Mouse (Mus musculus) retina, embryonic 14.5 days (tissue): ENCODE data around the gene Pafah2.

ENCODE experiments used
- DNase-seq: peaks from one replicate; pipeline ENCODE4 v3.0.0-alpha.2; 2015; ENCODE audit warnings: low spot score

Pafah2 gene

DNA sequence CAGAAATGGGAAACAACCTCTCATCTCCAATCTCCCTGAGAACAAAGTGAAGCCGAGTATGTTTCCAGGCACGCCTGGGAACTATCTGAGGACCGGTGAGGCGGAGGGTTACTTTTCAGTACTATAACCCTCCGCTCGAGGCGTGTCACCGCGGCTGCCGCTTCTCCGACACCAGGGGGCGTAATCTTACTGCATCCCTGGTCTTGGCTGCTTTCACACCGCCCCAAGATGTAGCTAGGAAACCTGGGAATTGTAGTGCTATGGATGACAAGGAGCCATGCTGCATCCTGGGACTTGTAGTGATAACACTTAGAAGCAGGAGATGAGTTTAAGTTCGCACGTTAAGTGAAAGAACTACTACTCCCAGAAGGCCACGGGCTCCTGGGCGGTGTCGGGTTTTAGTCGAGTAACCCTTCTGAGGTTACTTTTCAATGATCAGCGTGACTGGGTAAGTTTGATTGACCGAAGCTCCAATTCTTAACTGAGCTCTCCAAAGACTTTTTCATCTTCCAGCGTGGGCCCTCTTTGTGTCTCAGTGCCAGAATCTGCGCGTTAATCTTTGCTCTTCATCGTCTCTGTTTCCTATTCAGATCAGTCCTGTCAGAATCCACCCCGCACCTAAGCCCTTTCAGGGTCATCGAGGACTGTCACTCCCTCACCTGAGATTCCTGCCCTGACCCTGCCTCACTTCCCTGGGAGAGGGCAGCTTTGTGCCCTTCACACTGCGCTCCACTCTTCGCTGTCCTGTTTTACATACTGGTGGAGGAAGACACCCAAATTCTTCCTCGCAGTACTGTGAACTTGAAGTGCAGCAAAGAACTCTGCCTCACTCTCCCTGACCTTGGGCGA is at the start of gene Pafah2:
Gene Pafah2 (plus strand): TSS at position 344 of the 849 bp plus-strand sequence.
- DNase-seq: peak; percentile 99

DNA sequence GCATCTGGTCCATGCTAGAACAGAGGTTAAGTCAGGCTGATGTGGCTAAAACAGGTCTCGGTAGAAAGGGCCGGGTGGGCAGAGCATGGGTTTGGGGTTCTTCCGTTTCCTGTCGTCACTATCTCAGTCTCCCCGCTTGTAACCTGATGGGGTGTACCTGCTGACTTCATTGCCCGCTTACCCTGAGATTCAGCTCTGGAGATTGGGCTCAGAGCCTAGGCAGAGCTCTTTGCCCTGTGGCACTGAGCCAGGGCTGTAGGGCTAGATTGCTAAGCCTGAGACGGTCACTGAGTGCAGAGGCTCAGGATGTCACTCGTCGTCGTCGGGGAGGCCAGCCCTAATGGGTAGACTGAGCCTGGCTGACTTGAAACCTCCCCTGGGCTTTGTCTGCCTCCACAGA is 48.0 kb upstream of the Pafah2 start:
- DNase-seq: no peak

- DNase-seq: no peak
Observed at GRCm38 (mm10) chr4:134348545-134348944, 47.6 kb upstream of the Pafah2 start.

- no peak for DNase-seq
Observed at GRCm38 (mm10) chr4:134349829-134350228, 46.3 kb upstream of the Pafah2 start.

DNA sequence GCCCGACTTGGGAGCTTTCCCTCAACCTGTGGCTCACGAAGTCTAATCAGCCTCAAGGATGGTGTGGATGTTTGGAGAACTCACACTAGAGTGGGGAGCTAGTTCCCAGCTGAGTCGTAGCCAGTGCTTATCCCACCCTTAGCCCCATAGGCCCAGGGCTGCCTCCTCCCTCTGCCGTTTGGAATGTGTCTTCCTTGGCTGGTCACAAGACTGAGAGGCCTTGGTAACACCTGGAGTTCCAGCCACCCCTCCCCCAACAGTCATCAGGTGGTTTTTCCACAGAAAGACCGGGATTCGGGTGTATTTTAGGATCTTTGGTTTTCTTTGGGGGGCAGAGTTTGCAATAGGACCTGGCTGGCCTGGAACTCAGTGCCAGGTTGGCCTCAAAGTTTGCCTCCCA is 45.5 kb upstream of the Pafah2 start:
- DNase-seq: no peak

GRCm38 (mm10) chr4:134351329-134352260 is 44.5 kb upstream of the Pafah2 start:
- no peak for DNase-seq

GRCm38 (mm10) chr4:134352261-134352707 is 43.8 kb upstream of the Pafah2 start:
- DNase-seq: no peak

DNA sequence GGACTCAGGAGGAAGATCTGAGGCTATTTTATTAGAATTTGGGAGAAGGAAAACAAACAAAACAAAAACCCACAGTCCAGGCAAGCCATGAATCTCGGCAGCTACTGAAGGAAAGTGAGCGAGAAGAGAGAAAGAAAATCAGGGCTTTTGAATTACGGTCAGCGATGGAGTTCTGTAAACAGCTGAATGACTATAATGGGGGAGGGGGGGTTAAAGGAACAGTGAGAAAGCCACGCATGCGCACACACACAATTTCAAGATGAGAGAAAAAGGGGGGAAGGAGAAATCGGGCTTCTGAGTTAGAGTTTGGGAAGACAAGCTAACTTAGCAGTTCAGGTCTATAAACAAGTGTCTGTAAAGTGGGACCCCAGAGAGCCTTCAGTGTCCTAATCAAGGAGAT is 43.2 kb upstream of the Pafah2 start:
- no peak for DNase-seq

DNA sequence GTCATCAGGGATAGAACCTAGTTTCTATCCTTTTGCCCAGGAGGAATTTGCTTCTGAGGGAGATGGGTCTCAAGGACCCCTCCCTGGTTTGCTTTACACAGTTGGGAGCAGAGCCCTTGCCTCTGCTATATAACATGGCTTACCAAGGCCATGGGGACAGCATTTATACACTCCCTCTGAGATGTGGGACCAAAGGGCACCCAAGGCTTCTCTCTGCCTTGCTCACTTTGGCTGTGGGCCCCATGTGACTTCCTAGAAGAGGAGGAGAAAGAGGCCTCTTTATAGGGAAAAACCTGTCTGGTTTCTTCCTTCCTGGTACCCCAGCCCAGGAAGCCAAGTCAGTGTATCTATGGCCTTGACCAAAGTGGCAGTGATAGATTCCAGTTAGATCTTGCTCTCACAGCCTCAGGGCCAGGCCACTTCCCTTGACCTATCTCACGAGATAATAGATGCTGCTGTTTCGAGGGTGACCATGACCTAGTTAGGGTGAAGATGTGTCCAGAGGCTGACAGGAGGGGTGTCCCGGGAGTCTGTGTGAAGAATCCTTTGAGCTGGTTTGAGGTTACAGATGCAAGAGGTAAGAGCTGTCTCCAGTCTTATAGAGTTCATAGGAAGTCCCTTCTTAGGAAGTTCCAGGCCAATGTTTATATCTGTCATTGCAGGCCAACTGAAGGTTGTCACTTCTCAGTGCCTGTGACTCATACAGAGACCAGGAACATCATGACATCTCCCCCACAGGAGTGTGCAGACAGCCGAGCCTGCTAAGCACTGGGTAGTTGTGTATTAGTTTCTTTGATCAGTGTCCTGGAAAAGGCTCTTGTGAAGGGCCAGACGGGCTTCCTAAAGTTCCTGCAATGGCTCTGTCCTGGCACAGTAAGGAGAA is 42.4 kb upstream of the Pafah2 start:
- DNase-seq: no peak

DNA sequence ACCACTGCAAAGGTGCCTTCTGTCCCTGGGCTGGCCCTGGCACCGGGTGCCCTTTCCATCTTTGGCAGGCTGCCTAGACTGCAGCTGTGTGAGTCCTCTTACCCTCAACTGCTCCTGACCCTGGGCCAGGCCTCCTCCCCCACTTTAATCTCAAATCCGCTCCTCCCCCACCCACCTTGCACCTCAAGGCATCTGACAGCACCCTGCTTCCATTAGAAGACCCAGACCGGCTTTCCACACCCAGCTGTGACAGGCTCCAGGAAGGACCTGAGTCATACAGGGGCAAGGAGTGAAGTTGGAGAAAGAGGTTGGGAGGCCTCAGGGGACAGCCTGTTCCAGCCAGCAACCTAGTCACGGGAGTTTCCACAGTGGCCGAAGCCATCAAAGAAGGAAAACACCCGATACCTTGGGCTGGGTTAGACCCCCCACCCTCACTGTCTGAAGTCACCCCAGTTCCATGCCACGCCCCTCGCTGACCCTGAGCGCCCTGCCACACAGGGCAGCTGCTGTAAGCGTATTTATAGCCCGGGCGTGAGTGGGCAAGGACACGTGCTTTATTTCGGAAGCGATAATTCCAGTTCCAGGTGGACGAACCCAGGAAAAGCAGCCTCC is 40.2 kb upstream of the Pafah2 start:
- no peak for DNase-seq

GRCm38 (mm10) chr4:134356591-134357460 is 39.3 kb upstream of the Pafah2 start:
- peak; percentile 90 for DNase-seq

GRCm38 (mm10) chr4:134357461-134357771 is 38.7 kb upstream of the Pafah2 start:
- no peak for DNase-seq

- no peak for DNase-seq
Observed at GRCm38 (mm10) chr4:134359649-134360048, 36.5 kb upstream of the Pafah2 start.

DNA sequence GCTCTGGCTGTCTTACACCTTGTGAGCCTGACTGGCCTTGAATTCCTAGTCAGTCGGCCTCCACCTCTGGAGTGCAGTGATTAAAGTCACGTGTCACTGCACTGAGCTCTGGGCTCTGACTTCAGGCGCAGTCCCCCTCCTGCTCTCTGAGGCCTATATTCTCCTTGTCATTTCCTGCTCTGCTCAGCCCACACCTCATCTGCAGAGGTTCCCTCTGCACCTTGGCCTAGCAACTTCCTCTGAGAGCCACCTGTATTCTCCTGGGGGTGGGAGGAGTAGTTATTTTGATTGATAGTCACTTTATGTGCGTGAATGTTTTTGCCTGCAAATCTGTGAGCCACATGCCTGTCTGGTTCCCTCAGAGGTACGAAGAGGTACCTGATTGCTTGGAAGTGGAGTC is 34.9 kb upstream of the Pafah2 start:
- no peak for DNase-seq

GRCm38 (mm10) chr4:134362124-134362523 is 34.0 kb upstream of the Pafah2 start:
- DNase-seq: no peak

DNA sequence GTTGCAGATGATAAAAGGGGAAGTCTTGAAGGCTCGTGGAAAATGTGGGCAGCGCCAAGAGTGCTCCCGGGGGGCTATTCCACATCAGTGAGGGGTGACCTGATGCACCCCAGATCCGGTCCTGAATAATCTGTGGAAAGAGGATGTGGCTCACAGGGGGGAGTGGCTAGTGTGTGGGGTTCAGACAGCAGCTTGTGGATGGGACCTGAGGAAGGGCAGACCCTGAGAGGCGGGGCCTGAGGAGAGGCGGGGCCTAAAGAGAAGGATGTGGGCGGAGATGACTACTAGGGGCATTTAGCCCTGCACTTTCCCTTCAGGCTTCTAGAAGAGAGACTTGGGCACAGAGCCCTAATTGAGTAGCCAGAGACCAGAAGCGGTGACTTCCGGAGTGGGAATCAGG is 33.5 kb upstream of the Pafah2 start:
- no peak for DNase-seq

GRCm38 (mm10) chr4:134365280-134365679 is 30.8 kb upstream of the Pafah2 start:
- no peak for DNase-seq

DNA sequence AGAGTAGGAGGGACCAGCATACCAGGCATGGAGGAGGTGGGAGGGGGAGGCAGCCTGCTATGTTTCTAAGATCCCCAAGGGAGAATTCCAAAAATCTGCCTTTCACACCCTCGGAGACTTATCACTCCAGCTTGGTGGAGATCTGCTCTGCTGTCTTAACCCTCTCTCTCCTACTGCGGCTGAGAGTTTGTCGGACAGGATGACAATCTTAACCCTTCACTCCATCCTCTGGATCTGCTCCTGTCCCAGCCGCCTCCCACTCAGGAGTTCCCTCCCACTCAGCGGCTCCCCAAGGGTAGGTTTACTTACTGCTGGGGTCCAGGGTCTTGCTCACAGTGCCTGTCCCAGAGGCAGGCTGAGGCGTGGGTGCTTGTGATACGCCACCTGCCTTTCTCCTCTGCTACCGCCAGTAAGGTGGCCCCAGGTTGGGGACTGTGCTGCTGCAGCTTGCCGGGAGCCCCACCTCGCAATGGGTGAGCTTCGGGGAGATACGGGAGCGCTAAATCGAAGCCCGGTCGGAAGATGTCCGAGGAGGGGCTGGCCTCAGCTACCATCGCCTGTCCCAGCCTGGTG is 25.4 kb upstream of the Pafah2 start:
- DNase-seq: no peak

DNA sequence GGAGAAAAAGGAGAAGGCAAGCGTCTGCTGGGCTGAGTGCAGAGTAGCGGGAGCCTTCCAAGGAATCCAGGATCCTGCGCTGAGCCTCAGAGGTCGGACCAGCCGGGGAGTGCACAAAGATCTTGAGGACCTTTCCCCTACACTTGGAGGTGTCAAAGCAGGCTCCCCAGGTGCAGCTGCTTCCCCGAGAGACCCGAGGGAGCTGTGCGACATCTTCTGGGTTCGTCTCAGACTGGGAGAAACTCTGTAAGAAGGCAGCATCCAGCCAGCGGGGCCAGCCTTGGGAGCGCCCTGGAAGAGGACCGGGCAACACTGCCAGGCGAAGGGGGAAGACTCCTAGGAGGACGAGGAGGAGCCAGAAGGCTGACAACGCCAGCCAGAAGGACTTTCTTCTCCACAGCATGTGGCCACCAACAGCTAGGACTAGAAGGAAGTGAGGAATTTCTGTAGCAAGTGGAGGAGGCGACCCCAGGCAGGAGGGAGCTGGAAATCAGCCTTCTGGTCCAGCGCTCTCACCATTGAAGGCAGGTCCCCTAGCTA is 24.7 kb upstream of the Pafah2 start:
- no peak for DNase-seq

DNA sequence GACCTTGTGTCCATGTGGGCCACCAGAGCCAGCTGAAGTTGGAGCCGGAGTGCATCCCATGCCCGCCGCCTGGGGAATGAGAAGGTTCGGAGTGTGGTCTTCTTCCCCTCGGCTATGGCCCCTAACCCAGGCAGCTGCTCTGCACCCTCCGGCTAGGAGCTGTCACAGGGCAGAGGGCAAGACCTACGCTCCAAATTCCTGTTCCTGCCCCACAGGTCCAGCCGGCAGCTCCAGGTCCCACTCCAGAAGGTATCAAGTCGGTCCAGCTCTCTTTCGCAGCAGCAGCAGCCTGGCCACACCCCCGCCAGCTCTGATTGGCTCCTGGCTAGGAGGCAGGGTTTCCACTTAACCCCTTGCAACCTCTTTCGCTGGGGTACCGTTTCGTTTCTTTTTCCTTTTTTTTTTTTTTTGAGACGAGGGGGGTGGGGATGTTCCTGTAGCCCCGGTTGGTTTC is 23.8 kb upstream of the Pafah2 start:
- DNase-seq: peak; percentile 84
